Mouse (Mus musculus): ENCODE measurements around the gene Zfp867. TPM values are rescaled to one million over a fixed set of nuclear protein-coding genes. Genes with fewer than 3 reads are reported as not detected.

Gene Zfp867
- polyA plus RNA-seq, 1 experiment from 2014 or later = 10.1 TPM

GRCm38 (mm10) chr11:59423010-59423588 is 49.2 kb downstream of the Zfp867 start:
- Histone ChIP-seq H3K9ac (no peak overlapping the region; the same call in 1 of the 2 replicates), H3K4me3 (no peak overlapping the region), H3K27me3 (no peaks in the 10 kb centered on the region), H3K36me3 (peaks cover 66% of the 10 kb centered on the region), H3K4me2 (replicated peaks) (no peak overlapping the region), H3K4me1 (peaks cover 40% of the 10 kb centered on the region), H3K9me3 (no peaks in the 10 kb centered on the region), H3K27ac (peak overlapping the region; percentile 52; the same call in 1 of the 2 replicates)
- no peak for ATAC-seq (ENCODE audit: insufficient number of reproducible peaks, insufficient read depth, low FRiP score, low TSS enrichment)
- 53% methylated on average over 5 of the region's 5 CpGs for WGBS

DNA sequence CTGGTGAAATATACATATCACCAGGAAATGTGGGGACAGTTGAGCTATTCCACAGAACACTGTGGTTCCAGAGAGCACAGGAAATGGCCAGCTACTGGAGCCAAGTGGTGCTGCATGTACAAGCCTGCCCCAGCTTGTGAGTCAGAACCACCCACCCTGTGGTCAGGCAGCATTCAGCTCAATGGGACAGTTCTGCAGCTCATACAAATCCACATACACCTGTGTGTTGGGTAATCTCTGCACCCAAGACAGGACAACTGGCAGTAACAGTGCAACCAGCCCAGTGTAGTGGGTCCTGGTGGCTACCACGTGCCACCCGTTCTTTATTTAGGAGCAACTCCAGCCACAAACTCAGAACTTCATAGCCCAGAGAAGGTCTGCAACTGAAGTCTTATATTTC is 50.3 kb downstream of the Zfp867 start:
- ATAC-seq (ENCODE audit: insufficient number of reproducible peaks, insufficient read depth, low FRiP score, low TSS enrichment) = no peak
- H3K27me3 ChIP-seq = no peaks in the 10 kb centered on the region
- H3K4me2 ChIP-seq (replicated peaks) = no peak overlapping the region
- H3K9ac ChIP-seq = no peak overlapping the region
- no peak overlapping the region for H3K27ac ChIP-seq
- WGBS = 95% methylated on average over 2 of the region's 2 CpGs
- no peaks in the 10 kb centered on the region for H3K9me3 ChIP-seq
- peaks cover 59% of the 10 kb centered on the region for H3K36me3 ChIP-seq
- no peak overlapping the region for H3K4me3 ChIP-seq
- H3K4me1 ChIP-seq = peaks cover 41% of the 10 kb centered on the region

DNA sequence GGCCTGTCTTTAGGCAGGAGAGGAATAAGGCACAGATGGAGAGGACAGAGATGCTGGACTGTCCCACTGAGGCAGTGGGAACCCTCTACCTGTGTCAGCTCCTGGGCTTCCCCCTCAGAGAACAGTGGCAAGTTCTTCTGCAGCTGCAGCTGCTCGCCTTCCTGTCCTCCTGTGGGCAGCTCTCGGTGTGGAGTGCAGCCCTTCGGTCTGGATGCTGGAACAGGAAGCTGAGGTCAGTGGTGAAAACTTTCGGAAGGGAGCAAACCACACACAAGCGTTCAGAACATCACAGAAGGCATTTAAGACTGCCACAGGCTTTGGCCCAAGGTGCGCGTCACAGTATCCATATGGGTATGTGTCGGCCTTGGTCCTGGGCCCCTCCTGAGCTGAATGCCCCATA is 50.8 kb downstream of the Zfp867 start:
- ATAC-seq (ENCODE audit: insufficient number of reproducible peaks, insufficient read depth, low FRiP score, low TSS enrichment) = no peak
- Histone ChIP-seq H3K9me3 (no peaks in the 10 kb centered on the region), H3K4me2 (replicated peaks) (no peak overlapping the region), H3K36me3 (peaks cover 53% of the 10 kb centered on the region), H3K4me3 (no peak overlapping the region), H3K27me3 (no peaks in the 10 kb centered on the region), H3K9ac (no peak overlapping the region), H3K4me1 (peaks cover 41% of the 10 kb centered on the region), H3K27ac (no peak overlapping the region)
- 80% methylated on average over 8 of the region's 8 CpGs for WGBS

DNA sequence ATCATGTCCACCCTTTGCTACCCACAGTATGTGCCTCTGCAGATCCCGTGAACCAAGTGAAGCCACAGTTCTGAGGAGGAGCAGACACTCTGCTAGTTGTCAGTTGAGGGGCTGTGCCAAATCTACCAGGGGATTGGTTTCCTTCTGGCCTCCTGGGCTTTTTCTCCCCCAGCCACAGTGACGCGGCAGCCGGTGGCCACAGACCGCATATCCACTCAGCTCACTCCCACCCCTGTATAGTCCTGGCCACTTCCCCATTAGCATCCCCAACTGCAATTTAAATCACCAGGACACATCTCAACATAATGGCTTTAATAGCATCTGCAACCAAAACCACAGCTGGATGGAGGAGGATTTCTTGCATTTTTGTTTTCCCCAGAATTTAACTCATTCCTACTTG is 53.6 kb downstream of the Zfp867 start:
- WGBS = 40% methylated on average over 5 of the region's 5 CpGs
- Histone ChIP-seq H3K9me3 (no peaks in the 10 kb centered on the region), H3K27ac (peak overlapping the region; percentile 80), H3K4me1 (peaks cover 31% of the 10 kb centered on the region), H3K4me2 (replicated peaks) (no peak overlapping the region), H3K27me3 (no peaks in the 10 kb centered on the region), H3K9ac (no peak overlapping the region), H3K4me3 (no peak overlapping the region), H3K36me3 (peaks cover 51% of the 10 kb centered on the region)
- ATAC-seq (ENCODE audit: insufficient number of reproducible peaks, insufficient read depth, low FRiP score, low TSS enrichment) = peak; percentile 18; the same call in 1 of the 2 replicates

DNA sequence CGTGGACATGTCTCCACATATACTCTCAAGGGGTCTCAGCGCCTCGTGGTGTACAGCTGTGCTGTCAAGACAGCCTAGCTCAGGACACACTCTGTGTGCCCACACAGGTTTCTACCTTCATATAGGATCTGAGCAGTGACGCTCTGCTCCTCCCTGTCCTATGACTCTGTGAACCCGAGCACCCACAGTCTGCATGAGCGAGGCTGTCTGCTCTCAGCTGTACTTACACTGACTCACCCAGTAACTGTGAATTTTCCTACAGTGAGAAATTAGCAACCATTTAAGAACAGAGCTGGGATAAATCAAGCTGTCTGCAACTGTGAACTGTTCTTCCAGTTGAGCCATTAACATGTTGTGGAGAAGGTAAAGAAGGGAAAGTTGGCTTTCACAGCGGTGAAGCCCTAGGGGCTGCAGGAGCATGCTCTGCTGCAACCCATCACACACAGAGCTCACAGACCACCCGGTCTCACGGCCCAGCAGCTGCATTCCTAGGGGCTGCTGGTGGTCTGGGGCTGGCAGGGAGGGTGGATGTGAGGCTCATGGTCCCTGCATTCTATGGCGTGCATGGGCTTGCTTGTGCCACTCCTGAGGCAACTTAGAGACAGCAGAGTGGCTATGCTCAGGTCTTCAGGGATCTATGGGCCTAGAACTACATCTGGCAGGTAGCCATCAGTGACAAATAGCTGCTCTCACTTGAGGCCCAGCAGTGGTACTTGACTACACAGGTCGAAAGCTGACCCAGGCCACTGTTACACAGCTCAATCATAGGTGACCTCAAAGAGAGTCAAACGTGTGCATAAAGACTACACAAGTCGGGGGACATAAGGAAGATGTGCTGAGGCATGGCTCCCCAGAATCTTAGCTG is 59.0 kb downstream of the Zfp867 start:
- 71% methylated on average over 13 of the region's 13 CpGs for WGBS
- Histone ChIP-seq H3K4me3 (no peak overlapping the region), H3K4me1 (peaks cover 31% of the 10 kb centered on the region), H3K9me3 (no peaks in the 10 kb centered on the region), H3K9ac (no peak overlapping the region), H3K4me2 (replicated peaks) (no peak overlapping the region), H3K27me3 (no peaks in the 10 kb centered on the region), H3K27ac (peak overlapping the region; percentile 74), H3K36me3 (peaks cover 37% of the 10 kb centered on the region)
- peak; percentile 39; the same call in 1 of the 2 replicates for ATAC-seq (ENCODE audit: insufficient number of reproducible peaks, insufficient read depth, low FRiP score, low TSS enrichment)

- Histone ChIP-seq H3K9me3 (no peaks in the 10 kb centered on the region), H3K4me2 (replicated peaks) (no peak overlapping the region), H3K4me3 (no peak overlapping the region), H3K4me1 (peaks cover 28% of the 10 kb centered on the region), H3K36me3 (peaks cover 45% of the 10 kb centered on the region), H3K27ac (peak overlapping the region; percentile 8; the same call in 1 of the 2 replicates), H3K9ac (no peak overlapping the region), H3K27me3 (no peaks in the 10 kb centered on the region)
- WGBS = 66% methylated on average over 6 of the region's 6 CpGs
- no peak for ATAC-seq (ENCODE audit: insufficient number of reproducible peaks, insufficient read depth, low FRiP score, low TSS enrichment)
Measured at GRCm38 (mm10) chr11:59412058-59412457, 60.2 kb downstream of the Zfp867 start.

Other genes with a start within 250 kb of the Zfp867 start
- 637 TPM in 2 replicates for gene Arf1, start 244.2 kb downstream of the Zfp867 start, polyA plus RNA-seq (2016; fragmentation: Nextera tagmentation; extraction: Ambion mirVana)
- 1.8 and 2.6 TPM in 2 replicates for gene Wnt3a, start 181.7 kb downstream of the Zfp867 start, polyA plus RNA-seq (2016; fragmentation: Nextera tagmentation; extraction: Ambion mirVana)
- 5.9 and 7.1 TPM in 2 replicates for gene Wnt9a, start 165.5 kb downstream of the Zfp867 start, polyA plus RNA-seq (2016; fragmentation: Nextera tagmentation; extraction: Ambion mirVana)
- not detected in 2 replicates for gene Prss38, start 96.8 kb downstream of the Zfp867 start, polyA plus RNA-seq (2016; fragmentation: Nextera tagmentation; extraction: Ambion mirVana)
- 18.8 and 19.3 TPM in 2 replicates for gene Jmjd4, start 22.4 kb downstream of the Zfp867 start, polyA plus RNA-seq (2016; fragmentation: Nextera tagmentation; extraction: Ambion mirVana)
- 157 and 169 TPM in 2 replicates for gene Snap47, start 21.3 kb downstream of the Zfp867 start, polyA plus RNA-seq (2016; fragmentation: Nextera tagmentation; extraction: Ambion mirVana)
- gene Zkscan17, start 54.3 kb upstream of the Zfp867 start, polyA plus RNA-seq (2016; fragmentation: Nextera tagmentation; extraction: Ambion mirVana) = 28.3 and 29.9 TPM in 2 replicates
- 0.08 and 0.25 TPM in 2 replicates for gene Nlrp3, start 69.1 kb upstream of the Zfp867 start, polyA plus RNA-seq (2016; fragmentation: Nextera tagmentation; extraction: Ambion mirVana)
- 0.09 TPM in 1 of 2 replicates, not detected in the other for gene Olfr222, start 103.8 kb upstream of the Zfp867 start, polyA plus RNA-seq (2016; fragmentation: Nextera tagmentation; extraction: Ambion mirVana)
- not detected in 2 replicates for gene Olfr223, start 120.8 kb upstream of the Zfp867 start, polyA plus RNA-seq (2016; fragmentation: Nextera tagmentation; extraction: Ambion mirVana)
- gene Mprip, start 188.8 kb upstream of the Zfp867 start, polyA plus RNA-seq (2016; fragmentation: Nextera tagmentation; extraction: Ambion mirVana) = 87.9 and 109 TPM in 2 replicates

All from embryonic facial prominence, embryonic 12.5 days (tissue).